Mouse (Mus musculus): Measurements from ENCODE around the gene Cpa5. TPM values are rescaled to one million over a fixed set of nuclear protein-coding genes. Genes with fewer than 3 reads are reported as not detected.

Gene Cpa5
- polyA plus RNA-seq, 1 experiment from 2014 or later = not detected

- Histone ChIP-seq H3K27ac (ENCODE audit: low read depth, low read length) (no peak overlapping the region), H3K27me3 (ENCODE audit: control insufficient read depth, insufficient read depth, low read length) (no peaks in the 10 kb centered on the region), H3K9me3 (ENCODE audit: control insufficient read depth, low read length) (no peaks in the 10 kb centered on the region), H3K36me3 (ENCODE audit: control insufficient read depth, insufficient read depth, low read length) (no peaks in the 10 kb centered on the region), H3K9ac (ENCODE audit: low read depth, low read length) (no peak overlapping the region), H3K4me3 (ENCODE audit: low read depth, low read length) (no peak overlapping the region), H3K4me2 (replicated peaks; ENCODE audit: low read depth, low read length) (no peak overlapping the region), H3K4me1 (replicated peaks; ENCODE audit: control insufficient read depth, insufficient read depth, low read length) (0 out of 2 replicates have a peak, but pooled peaks cover 2% of the 10 kb centered on the region)
- 64% methylated on average over 9 of the region's 9 CpGs for WGBS
- ATAC-seq (ENCODE audit: low FRiP score) (no peak), DNase-seq (ENCODE audit: low spot score) (no peak)
Measured at GRCm38 (mm10) chr6:30658619-30659018, 47.8 kb downstream of the Cpa5 start.

GRCm38 (mm10) chr6:30664776-30665175 is 54.0 kb downstream of the Cpa5 start:
- no peak overlapping the region for H3K4me2 ChIP-seq (replicated peaks; ENCODE audit: low read depth, low read length)
- ATAC-seq (ENCODE audit: low FRiP score) = no peak
- no peak for DNase-seq (ENCODE audit: low spot score)
- no peak overlapping the region for H3K9ac ChIP-seq (ENCODE audit: low read depth, low read length)
- no peak overlapping the region for H3K4me3 ChIP-seq (ENCODE audit: low read depth, low read length)
- H3K27ac ChIP-seq (ENCODE audit: low read depth, low read length) = 0 out of 2 replicates have a peak overlapping the region, but pooled peaks have one; percentile 18
- no peaks in the 10 kb centered on the region for H3K9me3 ChIP-seq (ENCODE audit: control insufficient read depth, low read length)
- no peaks in the 10 kb centered on the region for H3K36me3 ChIP-seq (ENCODE audit: control insufficient read depth, insufficient read depth, low read length)
- H3K27me3 ChIP-seq (ENCODE audit: control insufficient read depth, insufficient read depth, low read length) = no peaks in the 10 kb centered on the region
- WGBS = 43% methylated on average over 6 of the region's 6 CpGs
- H3K4me1 ChIP-seq (replicated peaks; ENCODE audit: control insufficient read depth, insufficient read depth, low read length) = no peaks in the 10 kb centered on the region; the same call in 1 of the 2 replicates

GRCm38 (mm10) chr6:30665296-30665695 is 54.5 kb downstream of the Cpa5 start:
- Histone ChIP-seq H3K27ac (ENCODE audit: low read depth, low read length) (0 out of 2 replicates have a peak overlapping the region, but pooled peaks have one; percentile 18), H3K27me3 (ENCODE audit: control insufficient read depth, insufficient read depth, low read length) (no peaks in the 10 kb centered on the region), H3K9me3 (ENCODE audit: control insufficient read depth, low read length) (no peaks in the 10 kb centered on the region), H3K4me2 (replicated peaks; ENCODE audit: low read depth, low read length) (no peak overlapping the region), H3K4me1 (replicated peaks; ENCODE audit: control insufficient read depth, insufficient read depth, low read length) (no peaks in the 10 kb centered on the region; the same call in 1 of the 2 replicates), H3K36me3 (ENCODE audit: control insufficient read depth, insufficient read depth, low read length) (no peaks in the 10 kb centered on the region), H3K9ac (ENCODE audit: low read depth, low read length) (no peak overlapping the region), H3K4me3 (ENCODE audit: low read depth, low read length) (no peak overlapping the region)
- DNase-seq (ENCODE audit: low spot score) (no peak), ATAC-seq (ENCODE audit: low FRiP score) (no peak)
- 51% methylated on average over 4 of the region's 4 CpGs for WGBS

GRCm38 (mm10) chr6:30666043-30666442 is 55.2 kb downstream of the Cpa5 start:
- H3K27me3 ChIP-seq (ENCODE audit: control insufficient read depth, insufficient read depth, low read length) = no peaks in the 10 kb centered on the region
- no peaks in the 10 kb centered on the region; the same call in 1 of the 2 replicates for H3K4me1 ChIP-seq (replicated peaks; ENCODE audit: control insufficient read depth, insufficient read depth, low read length)
- ATAC-seq (ENCODE audit: low FRiP score) (no peak), DNase-seq (ENCODE audit: low spot score) (no peak)
- no peaks in the 10 kb centered on the region for H3K36me3 ChIP-seq (ENCODE audit: control insufficient read depth, insufficient read depth, low read length)
- H3K4me2 ChIP-seq (replicated peaks; ENCODE audit: low read depth, low read length) = no peak overlapping the region
- no peak overlapping the region for H3K27ac ChIP-seq (ENCODE audit: low read depth, low read length)
- H3K4me3 ChIP-seq (ENCODE audit: low read depth, low read length) = no peak overlapping the region
- 32% methylated on average over 6 of the region's 6 CpGs for WGBS
- no peaks in the 10 kb centered on the region for H3K9me3 ChIP-seq (ENCODE audit: control insufficient read depth, low read length)
- no peak overlapping the region for H3K9ac ChIP-seq (ENCODE audit: low read depth, low read length)

- H3K27me3 ChIP-seq (ENCODE audit: control insufficient read depth, insufficient read depth, low read length) = no peaks in the 10 kb centered on the region
- no peak overlapping the region for H3K9ac ChIP-seq (ENCODE audit: low read depth, low read length)
- WGBS = 60% methylated on average over 5 of the region's 5 CpGs
- no peaks in the 10 kb centered on the region; the same call in 1 of the 2 replicates for H3K4me1 ChIP-seq (replicated peaks; ENCODE audit: control insufficient read depth, insufficient read depth, low read length)
- H3K4me2 ChIP-seq (replicated peaks; ENCODE audit: low read depth, low read length) = no peak overlapping the region
- no peak overlapping the region for H3K4me3 ChIP-seq (ENCODE audit: low read depth, low read length)
- H3K36me3 ChIP-seq (ENCODE audit: control insufficient read depth, insufficient read depth, low read length) = no peaks in the 10 kb centered on the region
- H3K9me3 ChIP-seq (ENCODE audit: control insufficient read depth, low read length) = no peaks in the 10 kb centered on the region
- H3K27ac ChIP-seq (ENCODE audit: low read depth, low read length) = no peak overlapping the region
- no peak for ATAC-seq (ENCODE audit: low FRiP score)
- DNase-seq (ENCODE audit: low spot score) = no peak
Measured at GRCm38 (mm10) chr6:30667585-30667984, 56.8 kb downstream of the Cpa5 start.

GRCm38 (mm10) chr6:30671696-30672095 is 60.9 kb downstream of the Cpa5 start:
- Histone ChIP-seq H3K36me3 (ENCODE audit: control insufficient read depth, insufficient read depth, low read length) (no peaks in the 10 kb centered on the region), H3K27me3 (ENCODE audit: control insufficient read depth, insufficient read depth, low read length) (no peaks in the 10 kb centered on the region), H3K27ac (ENCODE audit: low read depth, low read length) (no peak overlapping the region), H3K4me3 (ENCODE audit: low read depth, low read length) (no peak overlapping the region), H3K9me3 (ENCODE audit: control insufficient read depth, low read length) (no peaks in the 10 kb centered on the region), H3K4me1 (replicated peaks; ENCODE audit: control insufficient read depth, insufficient read depth, low read length) (peaks cover 14% of the 10 kb centered on the region), H3K4me2 (replicated peaks; ENCODE audit: low read depth, low read length) (no peak overlapping the region), H3K9ac (ENCODE audit: low read depth, low read length) (no peak overlapping the region)
- ATAC-seq (ENCODE audit: low FRiP score) = no peak
- 89% methylated on average over 5 of the region's 5 CpGs for WGBS
- DNase-seq (ENCODE audit: low spot score) = no peak

GRCm38 (mm10) chr6:30673764-30674561 is 63.2 kb downstream of the Cpa5 start:
- H3K4me1 ChIP-seq (replicated peaks; ENCODE audit: control insufficient read depth, insufficient read depth, low read length) = peaks cover 17% of the 10 kb centered on the region

GRCm38 (mm10) chr6:30674714-30675280 is 64.0 kb downstream of the Cpa5 start:
- 50% methylated on average over 9 of the region's 9 CpGs for WGBS
- ATAC-seq (ENCODE audit: low FRiP score) (peak; percentile 58; the same call in 1 of the 2 replicates), DNase-seq (ENCODE audit: low spot score) (peak; percentile 40)
- no peaks in the 10 kb centered on the region for H3K9me3 ChIP-seq (ENCODE audit: control insufficient read depth, low read length)
- H3K36me3 ChIP-seq (ENCODE audit: control insufficient read depth, insufficient read depth, low read length) = no peaks in the 10 kb centered on the region
- H3K4me1 ChIP-seq (replicated peaks; ENCODE audit: control insufficient read depth, insufficient read depth, low read length) = peaks cover 17% of the 10 kb centered on the region
- peak overlapping the region; percentile 91 for H3K27ac ChIP-seq (ENCODE audit: low read depth, low read length)
- no peak overlapping the region for H3K4me2 ChIP-seq (replicated peaks; ENCODE audit: low read depth, low read length)
- peak overlapping the region; percentile 70; the same call in 1 of the 2 replicates for H3K9ac ChIP-seq (ENCODE audit: low read depth, low read length)
- H3K4me3 ChIP-seq (ENCODE audit: low read depth, low read length) = no peak overlapping the region
- H3K27me3 ChIP-seq (ENCODE audit: control insufficient read depth, insufficient read depth, low read length) = no peaks in the 10 kb centered on the region

More at GRCm38 (mm10) chr6:30673764-30674561, 63.2 kb downstream of the Cpa5 start:
- Histone ChIP-seq H3K27me3 (ENCODE audit: control insufficient read depth, insufficient read depth, low read length) (no peaks in the 10 kb centered on the region), H3K9ac (ENCODE audit: low read depth, low read length) (peak overlapping the region; percentile 25; the same call in 1 of the 2 replicates), H3K4me2 (replicated peaks; ENCODE audit: low read depth, low read length) (no peak overlapping the region; the same call in 1 of the 2 replicates), H3K27ac (ENCODE audit: low read depth, low read length) (peak overlapping the region; percentile 25), H3K4me3 (ENCODE audit: low read depth, low read length) (no peak overlapping the region), H3K36me3 (ENCODE audit: control insufficient read depth, insufficient read depth, low read length) (no peaks in the 10 kb centered on the region), H3K9me3 (ENCODE audit: control insufficient read depth, low read length) (no peaks in the 10 kb centered on the region)
- DNase-seq (ENCODE audit: low spot score) (peak; percentile 43), ATAC-seq (ENCODE audit: low FRiP score) (no peak; the same call in 1 of the 2 replicates)
- WGBS = 46% methylated on average over 14 of the region's 14 CpGs

Data from hindbrain, embryonic 11.5 days (tissue).